In the genomic region with DNA sequence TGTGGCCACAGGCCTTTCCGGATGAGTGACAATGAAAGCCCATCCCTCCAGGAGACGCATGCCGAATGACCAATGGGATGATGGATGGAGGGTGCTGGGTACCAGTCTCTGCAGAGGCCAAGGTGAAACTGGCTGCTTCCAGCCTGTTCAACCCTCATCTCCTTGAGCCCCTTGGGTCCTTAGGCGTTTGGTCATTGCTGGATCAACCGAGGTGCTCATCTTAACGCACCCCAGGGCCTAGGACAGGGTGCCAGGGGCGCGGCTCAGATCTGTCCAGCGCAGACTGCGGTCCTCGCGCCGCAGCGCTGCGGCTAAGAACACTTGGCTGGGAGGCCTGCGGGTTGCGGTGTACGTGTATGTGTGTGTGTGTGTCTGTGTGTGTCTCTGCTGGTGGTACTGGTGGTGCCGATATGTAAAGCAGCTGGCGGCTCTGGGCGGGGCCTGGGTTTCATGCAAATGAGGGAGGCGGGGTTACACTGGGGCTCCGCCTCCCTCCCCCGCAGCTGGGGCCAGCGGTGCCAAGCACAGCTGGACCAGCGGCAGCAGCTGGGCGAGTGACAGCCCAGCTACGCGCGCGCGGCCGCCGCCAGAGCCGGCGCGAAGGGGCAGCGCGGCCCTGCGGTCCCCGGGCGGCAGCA, we compare ENCODE assay signal across 8 mouse cellular contexts. TPM values are rescaled to one million over a fixed set of nuclear protein-coding genes. Genes with fewer than 3 reads are reported as not detected.
A peak's percentile ranks its signal among the peaks of the same experiment; 100 is the strongest.
DNase-seq lines count a peak whose midpoint lies in the region; ATAC-seq lines count a peak whose summit lies in the region.

Prkcb (plus strand) TSS at position 147 of the 638 bp plus-strand sequence.

- peak within 1 kb of the TSS; percentile 34 for H3K4me3 ChIP-seq in brown adipose tissue, adult 24 weeks (ENCODE audit: insufficient read depth, low read depth, low read length)
- peak within 1 kb of the TSS; percentile 73 for H3K4me3 ChIP-seq in forebrain, embryonic 10.5 days
- H3K4me3 ChIP-seq in heart, embryonic 16.5 days (ENCODE audit: low read length), result peak within 1 kb of the TSS; percentile 68
- peak within 1 kb of the TSS; percentile 58 for H3K4me3 ChIP-seq in liver, embryonic 13.5 days (replicated peaks)

- peak within 1 kb of the TSS; percentile 91 for H3K4me2 ChIP-seq in heart, embryonic 16.5 days (ENCODE audit: low read depth, low read length)
- peak within 1 kb of the TSS; percentile 72 for H3K4me2 ChIP-seq in liver, embryonic 13.5 days

- H3K36me3 ChIP-seq in forebrain, embryonic 10.5 days (replicated peaks), result no peaks in the 10 kb centered on the region
- no peaks in the 10 kb centered on the region for H3K36me3 ChIP-seq in heart, embryonic 16.5 days (ENCODE audit: control insufficient read depth, insufficient read depth)
- H3K36me3 ChIP-seq in liver, embryonic 13.5 days, result no peaks in the 10 kb centered on the region
- H3K36me3 ChIP-seq in splenic B cell, adult 2 months (ENCODE audit: control insufficient read depth, insufficient read depth, low read length, poor library complexity, severe bottlenecking), result peaks cover 3% of the 10 kb centered on the region; the same call in 1 of the 2 replicates

- H3K4me1 ChIP-seq in brown adipose tissue, adult 24 weeks (ENCODE audit: control insufficient read depth, insufficient read depth, insufficient read length, low read length), result no peaks in the 10 kb centered on the region
- H3K4me1 ChIP-seq in forebrain, embryonic 10.5 days, result peaks cover 34% of the 10 kb centered on the region
- peaks cover 8% of the 10 kb centered on the region; the same call in 1 of the 2 replicates for H3K4me1 ChIP-seq in heart, embryonic 16.5 days (ENCODE audit: control insufficient read depth, insufficient read depth, low read length)
- peaks cover 15% of the 10 kb centered on the region for H3K4me1 ChIP-seq in liver, embryonic 13.5 days (replicated peaks)

- WGBS in forebrain, embryonic 10.5 days, result 4% methylated on average over 39 of the region's 42 CpGs
- 5% methylated on average over 35 of the region's 42 CpGs for WGBS in heart, embryonic 16.5 days
- 7% methylated on average over 39 of the region's 42 CpGs for WGBS in liver, embryonic 13.5 days (ENCODE audit: insufficient replicate concordance)

- H3K9ac ChIP-seq in heart, embryonic 16.5 days (ENCODE audit: low read length), result peak within 1 kb of the TSS; percentile 60
- H3K9ac ChIP-seq in liver, embryonic 13.5 days, result peak within 1 kb of the TSS; percentile 42; the same call in 1 of the 2 replicates

- peaks cover 52% of the 10 kb centered on the region for H3K27me3 ChIP-seq in forebrain, embryonic 10.5 days (ENCODE audit: poor library complexity, severe bottlenecking)
- peaks cover 30% of the 10 kb centered on the region for H3K27me3 ChIP-seq in heart, embryonic 16.5 days (ENCODE audit: control insufficient read depth, insufficient read depth, low read length)
- peaks cover 50% of the 10 kb centered on the region for H3K27me3 ChIP-seq in liver, embryonic 13.5 days
- H3K27me3 ChIP-seq in splenic B cell, adult 2 months (ENCODE audit: control insufficient read depth, insufficient read depth, low read length, poor library complexity, severe bottlenecking), result no peaks in the 10 kb centered on the region; the same call in 1 of the 2 replicates

- peak; percentile 97 for DNase-seq in A20 (ENCODE audit: low read depth, low spot score)
- DNase-seq in forebrain, embryonic 10.5 days (ENCODE audit: extremely low spot score, low spot score), result peak; percentile 72
- DNase-seq in kidney, postnatal 36 days, result peak; percentile 8 to 60
- peak; percentile 45 for DNase-seq in liver, embryonic 13.5 days
- DNase-seq in natural killer cell, adult 2 months (ENCODE audit: low spot score in 2 of 2), result peak; percentile 87 to 92
- peak; percentile 94 for DNase-seq in splenic B cell, adult 2 months (ENCODE audit: low read depth, low spot score)

- H3K9me3 ChIP-seq in forebrain, embryonic 10.5 days, result no peaks in the 10 kb centered on the region
- H3K9me3 ChIP-seq in heart, embryonic 16.5 days (replicated peaks; ENCODE audit: control insufficient read depth, low read length), result no peaks in the 10 kb centered on the region
- no peaks in the 10 kb centered on the region for H3K9me3 ChIP-seq in liver, embryonic 13.5 days (replicated peaks)

- peak; percentile 81 for ATAC-seq in heart, embryonic 16.5 days (replicated peaks; ENCODE audit: extremely low read depth, insufficient read depth, low FRiP score)
- ATAC-seq in liver, embryonic 13.5 days (ENCODE audit: low read depth), result peak; percentile 82

- H3K27ac ChIP-seq in brown adipose tissue, adult 24 weeks (replicated peaks; ENCODE audit: low read depth, low read length), result no peak within 1 kb of the TSS
- peak within 1 kb of the TSS; percentile 48 for H3K27ac ChIP-seq in forebrain, embryonic 10.5 days
- no peak within 1 kb of the TSS for H3K27ac ChIP-seq in heart, embryonic 16.5 days (ENCODE audit: low read length)
- no peak within 1 kb of the TSS for H3K27ac ChIP-seq in liver, embryonic 13.5 days

RNA-seq across cellular contexts. Expression of gene Prkcb, which starts in this region (rescaled TPM):
- polyA plus RNA-seq in brown adipose tissue, adult 24 weeks (2012; ENCODE audit: insufficient read depth, insufficient read length, missing spikeins), result 3.8 and 7.3 TPM in 2 replicates
- polyA plus RNA-seq in forebrain, embryonic 10.5 days (2016; fragmentation: Nextera tagmentation; extraction: Ambion mirVana), result 3.5 and 4.6 TPM in 2 replicates
- polyA plus RNA-seq in heart, embryonic 16.5 days (2015; fragmentation: Nextera tagmentation; extraction: Ambion mirVana), result 5.5 and 12.0 TPM in 2 replicates
- polyA plus RNA-seq in liver, embryonic 13.5 days (2015; fragmentation: Nextera tagmentation; extraction: Ambion mirVana), result 1.8 and 2.3 TPM in 2 replicates

Comparison
In these comparisons a context has a peak if more than half of its experiments do, and no peak if none do; other contexts are left out.
1. DNase-seq: peak in every context shown above with its lines; median percentile 97 in A20; 94 in splenic B cell, adult 2 months; 90 in natural killer cell, adult 2 months; 72 in forebrain, embryonic 10.5 days; 45 in liver, embryonic 13.5 days; 34 in kidney, postnatal 36 days.